Mouse (Mus musculus) urinary bladder, adult 2 months (tissue): Measurements from ENCODE around the gene Gm7168. TPM values are rescaled to one million over a fixed set of nuclear protein-coding genes. Genes with fewer than 3 reads are reported as not detected.
"Not testable (repeated sequence)": the region's sequence is repeated elsewhere in the genome, so short reads cannot be mapped to it uniquely, and the experiment has no call there.

ENCODE experiments used
- DNase-seq: peaks from one replicate; pipeline ENCODE4 v3.0.0; 2022; ENCODE audit warnings: low spot score
- polyA plus RNA-seq: library from polyadenylated mRNA; depleted of rRNA; stranded (reverse); fragments of >200 nt; gene quantifications from 2 replicates; pipeline ENCODE4 v1.2.3, GENCODE M21; 2012; rRNA removed

Gene Gm7168
- polyA plus RNA-seq, result not detected in 2 replicates

GRCm38 (mm10) chr17:13948073-13948472, at the start of gene Gm7168:
TSS of gene Gm7168 (plus strand) at chr17:13948373.
- not testable (repeated sequence) for DNase-seq

- no peak for DNase-seq
Measured at GRCm38 (mm10) chr17:13898838-13899237, 49.3 kb upstream of the Gm7168 start.

- no peak for DNase-seq
Measured at GRCm38 (mm10) chr17:13899241-13899640, 48.9 kb upstream of the Gm7168 start.

GRCm38 (mm10) chr17:13903793-13904192, 44.4 kb upstream of the Gm7168 start:
- DNase-seq, result no peak

- no peak for DNase-seq
Measured at GRCm38 (mm10) chr17:13907082-13907481, 41.1 kb upstream of the Gm7168 start.

- DNase-seq, result no peak
Measured at GRCm38 (mm10) chr17:13907681-13908080, 40.5 kb upstream of the Gm7168 start.

- DNase-seq, result no peak
Measured at GRCm38 (mm10) chr17:13913951-13914350, 34.2 kb upstream of the Gm7168 start.

- DNase-seq, result no peak
Measured at GRCm38 (mm10) chr17:13914531-13914930, 33.6 kb upstream of the Gm7168 start.

GRCm38 (mm10) chr17:13920771-13921170, 27.4 kb upstream of the Gm7168 start:
- DNase-seq, result no peak

- no peak for DNase-seq
Measured at GRCm38 (mm10) chr17:13923418-13923817, 24.8 kb upstream of the Gm7168 start.

- no peak for DNase-seq
Measured at GRCm38 (mm10) chr17:13924588-13924987, 23.6 kb upstream of the Gm7168 start.

- DNase-seq, result no peak
Measured at GRCm38 (mm10) chr17:13925931-13926330, 22.2 kb upstream of the Gm7168 start.

- no peak for DNase-seq
Measured at GRCm38 (mm10) chr17:13930421-13930820, 17.8 kb upstream of the Gm7168 start.

GRCm38 (mm10) chr17:13935364-13935763, 12.8 kb upstream of the Gm7168 start:
- not testable (repeated sequence) for DNase-seq

- DNase-seq, result peak; percentile 2
Measured at GRCm38 (mm10) chr17:13937787-13938186, 10.4 kb upstream of the Gm7168 start.

GRCm38 (mm10) chr17:13938652-13939051, 9.5 kb upstream of the Gm7168 start:
- DNase-seq, result peak; percentile 10

- DNase-seq, result peak; percentile 4
Measured at GRCm38 (mm10) chr17:13939231-13939630, 8.9 kb upstream of the Gm7168 start.

- DNase-seq, result no peak
Measured at GRCm38 (mm10) chr17:13940487-13940886, 7.7 kb upstream of the Gm7168 start.

- not testable (repeated sequence) for DNase-seq
Measured at GRCm38 (mm10) chr17:13951570-13951969, 3.4 kb downstream of the Gm7168 start.

- not testable (repeated sequence) for DNase-seq
Measured at GRCm38 (mm10) chr17:13958129-13958528, 10.0 kb downstream of the Gm7168 start.

- DNase-seq, result not testable (repeated sequence)
Measured at GRCm38 (mm10) chr17:13962245-13962644, 14.1 kb downstream of the Gm7168 start.

GRCm38 (mm10) chr17:13965048-13965447, 16.9 kb downstream of the Gm7168 start:
- DNase-seq, result not testable (repeated sequence)

GRCm38 (mm10) chr17:13969917-13970316, 21.7 kb downstream of the Gm7168 start:
- DNase-seq, result not testable (repeated sequence)

GRCm38 (mm10) chr17:13970796-13971195, 22.6 kb downstream of the Gm7168 start:
- not testable (repeated sequence) for DNase-seq
